Mouse (Mus musculus) MEL (cell line): ENCODE data around the gene Fgfr2. TPM values are rescaled to one million over a fixed set of nuclear protein-coding genes. Genes with fewer than 3 reads are reported as not detected.

ENCODE experiments used
- DNase-seq: peaks from one replicate; pipeline ENCODE4 v3.0.0; 2011; ENCODE audit warnings: low read depth, low spot score
- H3K27ac ChIP-seq: 2 replicates; pipeline ENCODE4 v1.5.1; 2012; ENCODE audit warnings: low read depth, mild to moderate bottlenecking, control low read depth, low read length, moderate library complexity; ENCODE audit not compliant: control insufficient read depth
- H3K27me3 ChIP-seq, 2 experiments: fragments of 150-350 bp in 1 of 2; sonication (generic) in 1 of 2; 2 replicates each; pipeline ENCODE4 v1.6.1; 2012; ENCODE audit warnings: low read length in 2 of 2, mild to moderate bottlenecking in 2 of 2, improper control_type of control experiment in 1 of 2, moderate library complexity in 1 of 2; ENCODE audit not compliant: insufficient read depth in 2 of 2, control insufficient read depth in 1 of 2
- H3K36me3 ChIP-seq, 2 experiments: 2 replicates each; pipeline ENCODE4 v1.6.1; 2012 to 2014; ENCODE audit warnings: low read length in 2 of 2, improper control_type of control experiment in 1 of 2, inconsistent platforms in 1 of 2, mild to moderate bottlenecking in 1 of 2; ENCODE audit not compliant: insufficient read depth in 2 of 2, control insufficient read depth in 1 of 2
- H3K4me1 ChIP-seq, 2 experiments: fragments of 150-350 bp in 1 of 2; sonication (generic) in 1 of 2; 2 replicates each; pipeline ENCODE4 v1.6.1; 2012; ENCODE audit warnings: low read length in 2 of 2, improper control_type of control experiment in 1 of 2, mild to moderate bottlenecking in 1 of 2; ENCODE audit not compliant: insufficient read depth in 2 of 2, control insufficient read depth in 1 of 2
- H3K4me3 ChIP-seq, 2 experiments: fragments of 150-350 bp in 1 of 2; sonication (generic) in 1 of 2; 2 replicates each; pipeline ENCODE4 v1.5.1; 2012; ENCODE audit warnings: low read depth in 2 of 2, low read length in 2 of 2, mild to moderate bottlenecking in 2 of 2, moderate library complexity in 2 of 2, control low read depth in 1 of 2, improper control_type of control experiment in 1 of 2; ENCODE audit not compliant: control insufficient read depth in 1 of 2, insufficient read depth in 1 of 2
- H3K79me2 ChIP-seq: 2 replicates; pipeline ENCODE4 v1.6.1; 2012; ENCODE audit warnings: mild to moderate bottlenecking, low read length, moderate library complexity; ENCODE audit not compliant: control insufficient read depth, poor library complexity, insufficient read depth
- H3K9ac ChIP-seq: 2 replicates; pipeline ENCODE4 v1.6.1; 2012; ENCODE audit warnings: low read depth, mild to moderate bottlenecking, control low read depth, low read length, moderate library complexity; ENCODE audit not compliant: control insufficient read depth, poor library complexity, severe bottlenecking
- H3K9me3 ChIP-seq: fragments of 150-350 bp; sonication (generic); replicated peaks from 2 replicates; pipeline ENCODE4 v1.6.1; 2012; ENCODE audit warnings: mild to moderate bottlenecking, low read length, improper control_type of control experiment, moderate library complexity; ENCODE audit not compliant: insufficient read depth
- CHD1 ChIP-seq: IDR thresholded peaks from 2 replicates; pipeline ENCODE4 v1.6.1; 2012; ENCODE audit warnings: low read depth, mild to moderate bottlenecking, inconsistent platforms, low read length, improper control_type of control experiment
- CTCF ChIP-seq, 3 experiments: IDR thresholded peaks in 2 of 3; conservative IDR thresholded peaks in 1 of 3; 2 replicates each; pipeline ENCODE4 v1.5.1; 2011 to 2012; ENCODE audit warnings: low read length in 3 of 3, low read depth in 2 of 3, mild to moderate bottlenecking in 2 of 3, improper control_type of control experiment in 1 of 3, inconsistent platforms in 1 of 3, mixed read lengths in 1 of 3, moderate library complexity in 1 of 3; ENCODE audit not compliant: control insufficient read depth in 1 of 3, insufficient read depth in 1 of 3, poor library complexity in 1 of 3, severe bottlenecking in 1 of 3
- E2F4 ChIP-seq: IDR thresholded peaks from 2 replicates; pipeline ENCODE4 v1.6.1; 2011; ENCODE audit warnings: low read depth, low read length, improper control_type of control experiment, borderline replicate concordance
- GABPA ChIP-seq: IDR thresholded peaks from 2 replicates; pipeline ENCODE4 v1.6.1; 2012; ENCODE audit warnings: low read depth, mild to moderate bottlenecking, inconsistent platforms, low read length, improper control_type of control experiment, moderate library complexity
- HCFC1 ChIP-seq: IDR thresholded peaks from 2 replicates; pipeline ENCODE4 v1.6.1; 2012; ENCODE audit warnings: low read depth, mild to moderate bottlenecking, inconsistent platforms, low read length, improper control_type of control experiment, moderate library complexity
- JUND ChIP-seq: IDR thresholded peaks from 2 replicates; pipeline ENCODE4 v1.6.1; 2011; ENCODE audit warnings: low read depth, mild to moderate bottlenecking, improper control_type of control experiment, low read length
- MAFK ChIP-seq: IDR thresholded peaks from 2 replicates; pipeline ENCODE4 v1.6.1; 2011; ENCODE audit warnings: low read depth, mild to moderate bottlenecking, low read length, improper control_type of control experiment, borderline replicate concordance
- MAZ ChIP-seq: IDR thresholded peaks from 2 replicates; pipeline ENCODE4 v1.6.1; 2012; ENCODE audit warnings: low read depth, mild to moderate bottlenecking, inconsistent platforms, low read length, improper control_type of control experiment
- MXI1 ChIP-seq: IDR thresholded peaks from 2 replicates; pipeline ENCODE4 v1.6.1; 2011; ENCODE audit warnings: mild to moderate bottlenecking, low read depth, low read length, improper control_type of control experiment
- NELFE ChIP-seq: IDR thresholded peaks from 2 replicates; pipeline ENCODE4 v1.6.1; 2011; ENCODE audit warnings: low read depth, low read length, improper control_type of control experiment
- NRF1 ChIP-seq: IDR thresholded peaks from 2 replicates; pipeline ENCODE4 v1.6.1; 2014; ENCODE audit warnings: low read depth, mild to moderate bottlenecking, inconsistent platforms, low read length, improper control_type of control experiment, moderate library complexity; ENCODE audit not compliant: poor library complexity, insufficient read depth, severe bottlenecking
- POLR2A ChIP-seq, 2 experiments: IDR thresholded peaks; 2 replicates each; pipeline ENCODE4 v1.6.1; 2011 to 2012; ENCODE audit warnings: low read length in 2 of 2, mild to moderate bottlenecking in 2 of 2, control low read depth in 1 of 2, improper control_type of control experiment in 1 of 2, low read depth in 1 of 2, moderate library complexity in 1 of 2; ENCODE audit not compliant: control insufficient read depth in 1 of 2, insufficient read depth in 1 of 2, poor library complexity in 1 of 2
- POLR2AphosphoS2 ChIP-seq: IDR thresholded peaks from 2 replicates; pipeline ENCODE4 v1.6.1; 2011; ENCODE audit warnings: low read length, improper control_type of control experiment
- RAD21 ChIP-seq: IDR thresholded peaks from 2 replicates; pipeline ENCODE4 v1.6.1; 2011; ENCODE audit warnings: mild to moderate bottlenecking, low read depth, low read length, improper control_type of control experiment
- TBP ChIP-seq: IDR thresholded peaks from 2 replicates; pipeline ENCODE4 v1.8.0; 2011; ENCODE audit warnings: low read depth, low read length, improper control_type of control experiment
- UBTF ChIP-seq: IDR thresholded peaks from 2 replicates; pipeline ENCODE4 v1.6.1; 2012; ENCODE audit warnings: low read depth, mild to moderate bottlenecking, inconsistent platforms, low read length, improper control_type of control experiment, moderate library complexity, borderline replicate concordance; ENCODE audit not compliant: insufficient read depth
- USF1 ChIP-seq: IDR thresholded peaks from 2 replicates; pipeline ENCODE4 v1.6.1; 2014; ENCODE audit warnings: low read depth, mild to moderate bottlenecking, inconsistent platforms, low read length, improper control_type of control experiment, moderate library complexity
- ZKSCAN1 ChIP-seq: IDR thresholded peaks from 2 replicates; pipeline ENCODE4 v1.6.1; 2012; ENCODE audit warnings: low read depth, mild to moderate bottlenecking, inconsistent platforms, low read length, improper control_type of control experiment, moderate library complexity
- ZMIZ1 ChIP-seq: IDR thresholded peaks from 2 replicates; pipeline ENCODE4 v1.6.1; 2012; ENCODE audit warnings: low read depth, mild to moderate bottlenecking, inconsistent platforms, low read length, improper control_type of control experiment, moderate library complexity
- ZNF384 ChIP-seq: IDR thresholded peaks from 2 replicates; pipeline ENCODE4 v1.6.1; 2012; ENCODE audit warnings: low read depth, mild to moderate bottlenecking, inconsistent platforms, low read length, improper control_type of control experiment
- polyA plus RNA-seq, 2 experiments: library from polyadenylated mRNA; stranded (reverse) in 1 of 2; unstranded in 1 of 2; fragments of >175 nt in 1 of 2; fragments of >200 nt in 1 of 2; gene quantifications; 2 replicates each; pipeline versions ENCODE4 v1.2.1 to v1.2.4; 2012; ENCODE audit warnings: low replicate concordance in 2 of 2, low read depth in 1 of 2; ENCODE audit not compliant: insufficient read length in 2 of 2, insufficient read depth in 1 of 2, missing spikeins in 1 of 2
- total RNA-seq: library from RNA; depleted of rRNA; stranded (reverse); fragments of 300-350 nt; gene quantifications from 2 replicates; pipeline ENCODE4 v1.2.3, GENCODE M21; 2012

Gene Fgfr2
- total and polyA plus RNA-seq, 3 experiments: not detected

DNA sequence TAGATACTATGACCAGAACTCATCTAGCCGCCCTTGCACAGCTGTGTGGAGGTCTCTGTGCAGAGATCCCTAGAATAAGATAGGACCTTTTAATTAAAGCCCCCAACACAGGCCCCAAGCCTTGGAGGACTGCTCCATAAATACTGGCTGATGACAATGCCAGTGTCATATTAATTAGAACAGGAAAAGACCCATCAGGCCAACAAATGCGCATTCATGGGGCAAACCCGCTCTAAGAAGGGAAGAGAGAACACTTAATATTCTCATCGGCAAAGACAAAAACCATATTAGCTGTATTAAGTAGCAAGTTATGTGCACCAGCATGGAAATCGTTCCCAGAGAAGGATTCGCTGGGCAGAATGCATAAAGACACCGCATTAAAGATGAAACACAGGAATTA lies 1521.0 kb downstream of the Fgfr2 start:
- H3K4me1 ChIP-seq: no peaks in the 10 kb centered on the region
- H3K79me2 ChIP-seq: no peaks in the 10 kb centered on the region
- H3K9me3 ChIP-seq: no peaks in the 10 kb centered on the region
- no peaks in the 10 kb centered on the region for H3K27me3 ChIP-seq
- no peak for TF ChIP-seq ZKSCAN1
- no peak for TF ChIP-seq CHD1
- no peak for TF ChIP-seq GABPA
- no peak for TF ChIP-seq NELFE
- no peak for TF ChIP-seq JUND
- no peak for TF ChIP-seq ZMIZ1
- TF ChIP-seq POLR2AphosphoS2: no peak
- TF ChIP-seq USF1: no peak
- no peak for TF ChIP-seq MAZ
- no peak for TF ChIP-seq TBP
- no peak for DNase-seq
- no peak overlapping the region for H3K9ac ChIP-seq
- H3K27ac ChIP-seq: no peak overlapping the region
- H3K4me3 ChIP-seq: no peak overlapping the region
- no peaks in the 10 kb centered on the region for H3K36me3 ChIP-seq

DNA sequence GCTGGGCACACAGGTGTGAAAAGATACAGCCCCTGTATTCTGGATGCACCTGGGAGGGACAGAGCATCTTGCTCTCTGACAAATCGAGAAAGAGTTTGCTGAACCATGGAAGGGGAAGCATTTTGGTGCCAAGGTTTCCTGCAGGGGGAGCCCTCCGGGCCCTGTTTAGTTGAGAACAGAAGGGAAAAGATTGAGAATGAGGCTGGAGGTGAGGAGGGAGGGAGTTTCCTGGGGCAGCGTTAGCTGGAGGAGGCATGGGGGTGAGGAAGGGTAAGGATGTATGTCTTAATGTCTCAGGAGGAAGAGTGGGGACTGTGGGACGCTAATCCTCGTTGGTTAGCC lies 1524.7 kb downstream of the Fgfr2 start:
- Histone ChIP-seq H3K4me3 (no peak overlapping the region), H3K9ac (no peak overlapping the region), H3K79me2 (no peaks in the 10 kb centered on the region), H3K9me3 (no peaks in the 10 kb centered on the region), H3K27me3 (no peaks in the 10 kb centered on the region), H3K27ac (no peak overlapping the region), H3K4me1 (no peaks in the 10 kb centered on the region), H3K36me3 (no peaks in the 10 kb centered on the region)
- TF ChIP-seq UBTF (no peak), MAFK (no peak), MAZ (no peak), POLR2A (IDR thresholded peaks at IDR 0.05; ENCODE audit: control insufficient read depth in 1 of 2, insufficient read depth in 1 of 2, low read depth in 1 of 2, low read length in 2 of 2, poor library complexity in 1 of 2) (no peak), ZNF384 (no peak), NRF1 (no peak), ZKSCAN1 (no peak), MXI1 (no peak), JUND (no peak), CTCF (IDR thresholded peaks at IDR 0.05 in 2 of 3, conservative IDR thresholded peaks at IDR 0.05 in 1 of 3; ENCODE audit: control insufficient read depth in 1 of 3, insufficient read depth in 1 of 3, low read depth in 2 of 3, low read length in 3 of 3, poor library complexity in 1 of 3, severe bottlenecking in 1 of 3) (no peak), NELFE (no peak), RAD21 (no peak), E2F4 (no peak), HCFC1 (no peak), TBP (no peak)
- DNase-seq: no peak
